Comparison of ENCODE assay signal across 15 mouse cellular contexts in genomic region chr7:127849973-127850875, GRCm38 (mm10). TPM values are rescaled to one million over a fixed set of nuclear protein-coding genes. Genes with fewer than 3 reads are reported as not detected.
DNase-seq lines count a peak whose midpoint lies in the region; ATAC-seq and TF ChIP-seq lines count a peak whose summit lies in the region.
"Had no signal": no experiment of that assay in that cellular context is flagged by ENCODE, and none has a peak within 500 bp of the region (broad histone marks: within the 10 kb centered on the region; RNA-seq: fewer than 3 reads in every experiment).

No protein-coding gene starts in this region.

- no peaks in the 10 kb centered on the region for H3K9me3 ChIP-seq in liver, embryonic 12.5 days (replicated peaks)
- H3K9me3 ChIP-seq: embryonic facial prominence, embryonic 12.5 days; midbrain, embryonic 12.5 days had no signal

- H3K9ac ChIP-seq in liver, adult 2 months (ENCODE audit: low read depth, low read length) = no peak overlapping the region
- no peak overlapping the region for H3K9ac ChIP-seq in liver, embryonic 12.5 days
- H3K9ac ChIP-seq: embryonic facial prominence, embryonic 12.5 days; midbrain, embryonic 12.5 days had no signal

- DNase-seq in liver, adult 2 months (ENCODE audit: extremely low read depth, low read depth, low spot score) = peak; percentile 27
- no peak for DNase-seq in liver
- peak; percentile 34 for DNase-seq in skeletal muscle tissue, adult 2 months (ENCODE audit: low read depth, low spot score)
- no peak for DNase-seq in cerebellum, adult 2 months
- DNase-seq in right cerebral cortex, adult 2 months (ENCODE audit: low spot score in 2 of 2) = no peak
- DNase-seq: cerebellum, adult 9-11 months; kidney, postnatal 36 days; thymus, adult 2 months had no signal

- no peak for TF ChIP-seq POLR2A in liver, adult 2 months (IDR thresholded peaks at IDR 0.05; ENCODE audit: extremely low read depth, insufficient read depth, low read length)
- no peak for TF ChIP-seq POLR2A in bone marrow, adult 2 months (IDR thresholded peaks at IDR 0.05; ENCODE audit: borderline replicate concordance, control insufficient read depth, low read depth, low read length)
- TF ChIP-seq POLR2A in cerebellum, adult 2 months (IDR thresholded peaks at IDR 0.05; ENCODE audit: borderline replicate concordance, insufficient read depth, low read length) = no peak

- H3K36me3 ChIP-seq in liver, adult 2 months (ENCODE audit: control insufficient read depth, insufficient read depth, low read length) = no peaks in the 10 kb centered on the region
- H3K36me3 ChIP-seq in liver, embryonic 12.5 days = peaks cover 24% of the 10 kb centered on the region
- H3K36me3 ChIP-seq: midbrain, embryonic 12.5 days had no signal

- H3K27ac ChIP-seq in liver, adult 2 months (replicated peaks; ENCODE audit: insufficient read depth, low read depth, low read length) = peak overlapping the region; percentile 13; the same call in 1 of the 2 replicates
- 0 out of 2 replicates have a peak overlapping the region, but pooled peaks have one; percentile 12 for H3K27ac ChIP-seq in bone marrow, adult 2 months (ENCODE audit: control insufficient read depth, insufficient read depth, low read depth, low read length, poor library complexity)
- peak overlapping the region; percentile 64 for H3K27ac ChIP-seq in liver, embryonic 12.5 days
- H3K27ac ChIP-seq in cerebellum, adult 2 months (ENCODE audit: insufficient read depth, low read length) = no peak overlapping the region
- H3K27ac ChIP-seq: embryonic facial prominence, embryonic 12.5 days; midbrain, embryonic 12.5 days had no signal

- TF ChIP-seq CTCF in liver, adult 2 months (IDR thresholded peaks at IDR 0.05; ENCODE audit: low read depth, low read length) = no peak
- no peak for TF ChIP-seq CTCF in bone marrow, adult 2 months (IDR thresholded peaks at IDR 0.05; ENCODE audit: control insufficient read depth, insufficient read depth, low read length)
- TF ChIP-seq CTCF in cerebellum, adult 2 months (IDR thresholded peaks at IDR 0.05; ENCODE audit: borderline replicate concordance, insufficient read depth, low read depth, low read length) = no peak

- no peaks in the 10 kb centered on the region for H3K79me2 ChIP-seq in liver, adult 2 months (ENCODE audit: control insufficient read depth, insufficient read depth, low read length)

- no peak overlapping the region for H3K4me3 ChIP-seq in liver, adult 2 months (ENCODE audit: insufficient read depth, low read depth, low read length)
- H3K4me3 ChIP-seq in bone marrow, adult 2 months (replicated peaks; ENCODE audit: control insufficient read depth, low read depth, low read length) = no peak overlapping the region
- H3K4me3 ChIP-seq in liver, embryonic 12.5 days = no peak overlapping the region
- H3K4me3 ChIP-seq in cerebellum, adult 2 months (replicated peaks; ENCODE audit: insufficient read depth, low read depth, low read length) = no peak overlapping the region
- H3K4me3 ChIP-seq: embryonic facial prominence, embryonic 12.5 days; midbrain, embryonic 12.5 days had no signal

- no peaks in the 10 kb centered on the region for H3K27me3 ChIP-seq in liver, adult 2 months (ENCODE audit: control insufficient read depth, insufficient read depth, low read length)
- no peaks in the 10 kb centered on the region for H3K27me3 ChIP-seq in liver, embryonic 12.5 days (replicated peaks)
- no peaks in the 10 kb centered on the region for H3K27me3 ChIP-seq in cerebellum, adult 2 months (ENCODE audit: control insufficient read depth, insufficient read depth, low read length)
- H3K27me3 ChIP-seq: embryonic facial prominence, embryonic 12.5 days; midbrain, embryonic 12.5 days had no signal

- WGBS in liver, adult 2 months = 80% methylated on average over 6 of the region's 6 CpGs
- 57% methylated on average over 6 of the region's 6 CpGs for WGBS in bone marrow, adult 2 months
- 39% methylated on average over 6 of the region's 6 CpGs for WGBS in liver, embryonic 12.5 days (ENCODE audit: insufficient replicate concordance)
- WGBS in cerebellum, adult 2 months = 71% methylated on average over 6 of the region's 6 CpGs

- H3K4me1 ChIP-seq in liver, adult 2 months (ENCODE audit: control insufficient read depth, insufficient read depth, low read length) = no peaks in the 10 kb centered on the region
- H3K4me1 ChIP-seq in bone marrow, adult 2 months (ENCODE audit: control insufficient read depth, insufficient read depth, low read length) = no peaks in the 10 kb centered on the region
- peaks cover 14% of the 10 kb centered on the region for H3K4me1 ChIP-seq in liver, embryonic 12.5 days
- no peaks in the 10 kb centered on the region for H3K4me1 ChIP-seq in cerebellum, adult 2 months (ENCODE audit: control insufficient read depth, insufficient read depth, low read length)
- H3K4me1 ChIP-seq: embryonic facial prominence, embryonic 12.5 days; midbrain, embryonic 12.5 days had no signal

- peak; percentile 48; the same call in 1 of the 2 replicates for ATAC-seq in liver, embryonic 12.5 days
- ATAC-seq: forebrain, embryonic 16.5 days; intestine, embryonic 16.5 days had no signal

- H3K4me2 ChIP-seq in liver, embryonic 12.5 days = no peak overlapping the region
- H3K4me2 ChIP-seq: embryonic facial prominence, embryonic 12.5 days; heart, embryonic 11.5 days; midbrain, embryonic 12.5 days had no signal

RNA-seq across cellular contexts. Expression of gene Zfp646, which starts 25.8 kb away (rescaled TPM):
- total RNA-seq in liver, adult 2 months (2014; rRNA removed) = 8.8 and 11.5 TPM in 2 replicates
- 6.0 and 7.4 TPM in 2 replicates for polyA plus RNA-seq in liver, adult 2 months (2012; rRNA removed)
- polyA plus RNA-seq in bone marrow, adult 2 months (2011; ENCODE audit: insufficient read depth, insufficient read length, low replicate concordance, missing spikeins) = 15.9 and 24.7 TPM in 2 replicates
- polyA plus RNA-seq in liver, embryonic 12.5 days (2016; fragmentation: Nextera tagmentation; extraction: Ambion mirVana) = 8.6 and 9.1 TPM in 2 replicates
- 17.8 and 18.8 TPM in 2 replicates for polyA plus RNA-seq in cerebellum, adult 2 months (2012; rRNA removed)

RNA-seq across cellular contexts. Expression of gene Stx1b, which starts 25.9 kb away (rescaled TPM):
- 0.55 and 0.87 TPM in 2 replicates for total RNA-seq in liver, adult 2 months (2014; rRNA removed)
- 7.9 TPM in 2 replicates for polyA plus RNA-seq in liver, adult 2 months (2012; rRNA removed)
- polyA plus RNA-seq in bone marrow, adult 2 months (2011; ENCODE audit: insufficient read depth, insufficient read length, low replicate concordance, missing spikeins) = 1.1 and 1.8 TPM in 2 replicates
- 0.20 and 0.56 TPM in 2 replicates for polyA plus RNA-seq in liver, embryonic 12.5 days (2016; fragmentation: Nextera tagmentation; extraction: Ambion mirVana)
- 452 and 453 TPM in 2 replicates for polyA plus RNA-seq in cerebellum, adult 2 months (2012; rRNA removed)

RNA-seq across cellular contexts. Expression of gene Stx4a, which starts 26.1 kb away (rescaled TPM):
- 16.7 and 18.5 TPM in 2 replicates for total RNA-seq in liver, adult 2 months (2014; rRNA removed)
- 34.7 and 38.3 TPM in 2 replicates for polyA plus RNA-seq in liver, adult 2 months (2012; rRNA removed)
- 246 and 342 TPM in 2 replicates for polyA plus RNA-seq in bone marrow, adult 2 months (2011; ENCODE audit: insufficient read depth, insufficient read length, low replicate concordance, missing spikeins)
- polyA plus RNA-seq in liver, embryonic 12.5 days (2016; fragmentation: Nextera tagmentation; extraction: Ambion mirVana) = 19.0 and 21.1 TPM in 2 replicates
- 127 and 153 TPM in 2 replicates for polyA plus RNA-seq in cerebellum, adult 2 months (2012; rRNA removed)

RNA-seq across cellular contexts. Expression of gene Zfp668, which starts 26.4 kb away (rescaled TPM):
- total RNA-seq in liver, adult 2 months (2014; rRNA removed) = 0.65 and 0.94 TPM in 2 replicates
- polyA plus RNA-seq in liver, adult 2 months (2012; rRNA removed) = 2.1 and 2.2 TPM in 2 replicates
- polyA plus RNA-seq in bone marrow, adult 2 months (2011; ENCODE audit: insufficient read depth, insufficient read length, low replicate concordance, missing spikeins) = 4.0 and 8.3 TPM in 2 replicates
- 11.2 and 11.3 TPM in 2 replicates for polyA plus RNA-seq in liver, embryonic 12.5 days (2016; fragmentation: Nextera tagmentation; extraction: Ambion mirVana)
- 10.9 TPM in 2 replicates for polyA plus RNA-seq in cerebellum, adult 2 months (2012; rRNA removed)

RNA-seq across cellular contexts. Expression of gene Prss53, which starts 40.5 kb away (rescaled TPM):
- total RNA-seq in liver, adult 2 months (2014; rRNA removed) = 2.3 and 2.5 TPM in 2 replicates
- polyA plus RNA-seq in liver, adult 2 months (2012; rRNA removed) = 9.2 and 12.0 TPM in 2 replicates
- 1.6 TPM in 1 of 2 replicates, not detected in the other for polyA plus RNA-seq in bone marrow, adult 2 months (2011; ENCODE audit: insufficient read depth, insufficient read length, low replicate concordance, missing spikeins)
- 0.26 and 0.49 TPM in 2 replicates for polyA plus RNA-seq in liver, embryonic 12.5 days (2016; fragmentation: Nextera tagmentation; extraction: Ambion mirVana)
- 5.3 and 6.3 TPM in 2 replicates for polyA plus RNA-seq in cerebellum, adult 2 months (2012; rRNA removed)

Comparison
In these comparisons a context has a peak if more than half of its experiments do, and no peak if none do; other contexts are left out.
1. DNase-seq: peak in liver, adult 2 months (single experiment) and skeletal muscle tissue, adult 2 months (single experiment); none in liver (single experiment), cerebellum, adult 2 months (0 of 2) and right cerebral cortex, adult 2 months (0 of 2).
2. RNA of gene Stx1b, which starts 25.9 kb away (polyA plus RNA-seq): 452 to 453 TPM in cerebellum, adult 2 months; 7.9 TPM in liver, adult 2 months, 1.1 to 1.8 TPM in bone marrow, adult 2 months and 0.20 to 0.56 TPM in liver, embryonic 12.5 days; every median in the first group is over 10 times any median in the second.